Mouse (Mus musculus) embryonic facial prominence, embryonic 14.5 days (tissue): Measurements from ENCODE around the gene Ccdc188. TPM values are rescaled to one million over a fixed set of nuclear protein-coding genes. Genes with fewer than 3 reads are reported as not detected.
A peak's percentile ranks its signal among the peaks of the same experiment; 100 is the strongest.

Experiments used
- ATAC-seq: fragments of 200-750 bp; cut with Nextera tagmentation; 2 replicates; pipeline ENCODE4 v1.8.0; 2017; ENCODE audit warnings: low read depth, moderate number of reproducible peaks, moderate TSS enrichment
- DNase-seq: peaks from one replicate; pipeline ENCODE4 v3.0.0-alpha.2; 2015; ENCODE audit warnings: low spot score
- H3K27ac ChIP-seq: fragments of 300-500 bp; sonication (generic); replicated peaks from 2 replicates; pipeline ENCODE4 v1.5.1; 2014; ENCODE audit warnings: low read depth, mild to moderate bottlenecking, low read length, moderate library complexity
- H3K27me3 ChIP-seq: fragments of 300-500 bp; sonication (generic); replicated peaks from 2 replicates; pipeline ENCODE4 v1.6.1; 2014; ENCODE audit warnings: low read length; ENCODE audit not compliant: control insufficient read depth, insufficient read depth
- H3K36me3 ChIP-seq: fragments of 300-500 bp; sonication (generic); 2 replicates; pipeline ENCODE4 v1.6.1; 2014; ENCODE audit warnings: low read length, mixed read lengths; ENCODE audit not compliant: control insufficient read depth, insufficient read depth
- H3K4me1 ChIP-seq: fragments of 300-500 bp; sonication (generic); 2 replicates; pipeline ENCODE4 v1.6.1; 2014; ENCODE audit warnings: antibody characterized with exemption, low read length; ENCODE audit not compliant: control insufficient read depth, insufficient read depth
- H3K4me2 ChIP-seq: fragments of 300-500 bp; sonication (generic); 2 replicates; pipeline ENCODE4 v1.6.1; 2014; ENCODE audit warnings: low read depth, mild to moderate bottlenecking, low read length, moderate library complexity, mixed read lengths
- H3K4me3 ChIP-seq: fragments of 300-500 bp; sonication (generic); 2 replicates; pipeline ENCODE4 v1.5.1; 2014; ENCODE audit warnings: low read depth, mild to moderate bottlenecking, low read length
- H3K9ac ChIP-seq: fragments of 300-500 bp; sonication (generic); 2 replicates; pipeline ENCODE4 v1.6.1; 2014; ENCODE audit warnings: low read depth, mild to moderate bottlenecking, low read length, moderate library complexity, mixed read lengths
- H3K9me3 ChIP-seq: fragments of 300-500 bp; sonication (generic); 2 replicates; pipeline ENCODE4 v1.6.1; 2016; ENCODE audit warnings: low read length; ENCODE audit not compliant: control insufficient read depth
- WGBS: fragments of 180-500 bp; shearing (Covaris S2); extraction: QIAGEN DNeasy Blood & Tissue Kit; methylation state at CpG from one replicate; pipeline ENCODE4 v1.1.7; 2014; 5-methylcytosine and 5-hydroxymethylcytosine counted together
- polyA plus RNA-seq: library from polyadenylated mRNA; unstranded; fragments of >200 nt; fragmentation: Nextera tagmentation; extraction: Ambion mirVana; gene quantifications from 2 replicates; pipeline ENCODE4 v1.2.1, GENCODE M21; 2014

Gene Ccdc188
- polyA plus RNA-seq, 1 experiment from 2014 or later, result not detected

- Histone ChIP-seq H3K27ac (no peak overlapping the region), H3K4me1 (0 out of 2 replicates have a peak, but pooled peaks cover 4% of the 10 kb centered on the region), H3K9me3 (no peaks in the 10 kb centered on the region), H3K36me3 (peaks cover 51% of the 10 kb centered on the region), H3K4me3 (no peak overlapping the region), H3K4me2 (no peak overlapping the region), H3K27me3 (no peaks in the 10 kb centered on the region), H3K9ac (no peak overlapping the region)
- ATAC-seq (no peak), DNase-seq (no peak)
- 83% methylated on average over 10 of the region's 11 CpGs for WGBS
Measured at GRCm38 (mm10) chr16:18222188-18222587, 4.5 kb downstream of the Ccdc188 start.

DNA sequence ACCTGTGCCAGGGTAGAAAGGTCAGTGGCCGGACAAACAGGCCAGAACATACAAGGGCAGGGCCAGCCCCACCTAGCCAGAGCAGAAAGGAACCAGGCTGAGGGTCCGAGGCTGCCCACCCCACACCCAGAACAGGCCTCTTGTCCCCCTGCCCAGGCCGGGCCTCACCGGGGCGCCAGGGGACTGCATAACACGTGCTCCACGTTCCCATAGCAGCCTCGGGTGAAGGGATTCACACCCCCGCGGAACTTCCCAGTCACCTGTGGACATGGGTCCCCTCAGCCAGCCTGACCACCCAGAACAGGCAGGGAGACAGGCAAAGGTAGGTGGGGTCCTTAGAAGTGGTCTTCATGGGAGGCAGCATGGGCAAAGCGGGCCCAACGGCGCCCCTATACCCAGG lies 9.5 kb downstream of the Ccdc188 start:
- Histone ChIP-seq H3K4me1 (0 out of 2 replicates have a peak, but pooled peaks cover 7% of the 10 kb centered on the region), H3K36me3 (peaks cover 63% of the 10 kb centered on the region), H3K9me3 (no peaks in the 10 kb centered on the region), H3K27me3 (no peaks in the 10 kb centered on the region), H3K9ac (no peak overlapping the region), H3K4me3 (no peak overlapping the region), H3K27ac (no peak overlapping the region), H3K4me2 (no peak overlapping the region)
- DNase-seq, result no peak
- ATAC-seq, result no peak
- 96% methylated on average over 13 of the region's 13 CpGs for WGBS

DNA sequence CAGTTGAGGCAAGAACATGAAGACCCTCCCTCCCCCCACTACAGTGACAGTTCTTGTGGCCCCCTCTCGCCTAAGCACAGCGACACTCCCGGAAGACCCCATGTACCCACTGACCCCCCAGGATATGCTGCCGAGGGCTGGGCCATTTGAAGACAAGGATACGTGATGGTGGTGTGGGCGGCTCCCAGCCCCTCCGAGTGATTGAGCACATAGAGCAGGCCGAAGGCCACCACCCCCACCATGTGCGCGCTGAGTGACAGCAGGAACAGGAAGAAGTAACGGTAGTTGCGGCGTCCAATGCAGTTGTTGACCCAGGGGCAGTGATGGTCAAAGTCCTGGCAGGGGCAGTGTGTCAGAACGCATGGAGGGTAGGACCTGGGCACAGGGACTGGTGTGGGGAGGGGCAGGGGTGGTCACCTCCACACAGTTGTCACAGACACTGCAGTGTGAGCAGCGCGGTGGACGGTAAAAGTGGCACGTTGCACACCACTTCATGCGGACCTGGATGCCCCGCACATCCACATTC lies 10.3 kb downstream of the Ccdc188 start:
- WGBS, result 96% methylated on average over 19 of the region's 20 CpGs
- Histone ChIP-seq H3K27me3 (no peaks in the 10 kb centered on the region), H3K36me3 (peaks cover 55% of the 10 kb centered on the region), H3K4me1 (0 out of 2 replicates have a peak, but pooled peaks cover 7% of the 10 kb centered on the region), H3K9me3 (no peaks in the 10 kb centered on the region), H3K4me3 (no peak overlapping the region), H3K27ac (no peak overlapping the region), H3K9ac (no peak overlapping the region), H3K4me2 (no peak overlapping the region)
- ATAC-seq (no peak), DNase-seq (no peak)

DNA sequence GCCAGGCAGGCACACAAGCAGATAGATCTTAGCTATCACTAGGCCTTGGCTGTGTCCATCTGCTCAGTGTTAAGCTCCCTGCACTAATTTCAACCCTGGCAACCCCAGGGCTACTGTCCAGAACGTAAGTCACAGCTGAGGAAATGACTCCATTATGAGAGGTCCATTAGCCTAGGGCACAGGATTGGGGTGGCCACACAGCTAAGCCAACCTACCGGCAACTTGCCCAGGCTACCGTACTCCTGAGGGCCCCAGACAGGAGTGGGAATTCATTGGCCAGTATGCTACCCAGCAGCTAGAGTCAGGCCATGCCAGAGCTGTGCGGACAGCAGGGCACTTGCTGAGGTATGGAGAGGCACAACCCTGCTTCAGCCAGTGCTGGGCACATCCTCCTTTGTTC lies 11.2 kb downstream of the Ccdc188 start:
- H3K4me2 ChIP-seq, result no peak overlapping the region
- H3K9ac ChIP-seq, result no peak overlapping the region
- no peak overlapping the region for H3K27ac ChIP-seq
- H3K27me3 ChIP-seq, result no peaks in the 10 kb centered on the region
- ATAC-seq (no peak), DNase-seq (no peak)
- no peak overlapping the region for H3K4me3 ChIP-seq
- 82% methylated on average over 4 of the region's 4 CpGs for WGBS
- H3K36me3 ChIP-seq, result peaks cover 46% of the 10 kb centered on the region
- no peaks in the 10 kb centered on the region for H3K9me3 ChIP-seq
- H3K4me1 ChIP-seq, result peaks cover 13% of the 10 kb centered on the region

GRCm38 (mm10) chr16:18229622-18230021 lies 11.9 kb downstream of the Ccdc188 start:
- no peaks in the 10 kb centered on the region for H3K27me3 ChIP-seq
- no peaks in the 10 kb centered on the region for H3K9me3 ChIP-seq
- no peak overlapping the region for H3K4me2 ChIP-seq
- DNase-seq (no peak), ATAC-seq (peak; percentile 27; the same call in 1 of the 2 replicates)
- 57% methylated on average over 11 of the region's 11 CpGs for WGBS
- no peak overlapping the region for H3K27ac ChIP-seq
- H3K9ac ChIP-seq, result no peak overlapping the region
- peaks cover 15% of the 10 kb centered on the region for H3K4me1 ChIP-seq
- peaks cover 39% of the 10 kb centered on the region for H3K36me3 ChIP-seq
- no peak overlapping the region for H3K4me3 ChIP-seq

- no peak overlapping the region for H3K27ac ChIP-seq
- ATAC-seq, result no peak
- H3K4me2 ChIP-seq, result no peak overlapping the region
Measured at GRCm38 (mm10) chr16:18230617-18231016, 12.9 kb downstream of the Ccdc188 start.

DNA sequence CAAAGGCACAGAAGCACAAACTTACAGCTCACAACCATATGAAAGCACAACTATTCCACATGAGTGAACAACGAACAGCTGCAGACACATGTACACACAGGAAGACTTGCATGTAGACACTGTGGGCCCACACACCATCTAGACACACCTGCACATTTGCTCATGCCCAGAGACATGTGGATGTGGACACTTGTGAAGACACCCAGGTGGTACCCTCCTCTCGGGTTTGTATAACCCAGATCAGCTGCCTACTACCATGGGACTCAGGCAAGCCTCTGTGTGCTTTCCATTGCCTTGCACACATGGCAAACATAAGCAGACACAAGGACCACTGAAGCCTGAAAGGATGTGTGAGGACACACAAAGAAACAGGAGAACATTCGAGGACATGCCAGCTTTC lies 13.4 kb downstream of the Ccdc188 start:
- H3K27me3 ChIP-seq, result no peaks in the 10 kb centered on the region
- no peaks in the 10 kb centered on the region for H3K9me3 ChIP-seq
- ATAC-seq (no peak), DNase-seq (no peak)
- peaks cover 25% of the 10 kb centered on the region for H3K36me3 ChIP-seq
- no peak overlapping the region for H3K4me3 ChIP-seq
- H3K4me1 ChIP-seq, result peaks cover 19% of the 10 kb centered on the region
- 81% methylated on average over 3 of the region's 3 CpGs for WGBS
- no peak overlapping the region for H3K27ac ChIP-seq
- no peak overlapping the region for H3K4me2 ChIP-seq
- H3K9ac ChIP-seq, result no peak overlapping the region

More at GRCm38 (mm10) chr16:18230617-18231016, 12.9 kb downstream of the Ccdc188 start:
- no peaks in the 10 kb centered on the region for H3K9me3 ChIP-seq
- no peak overlapping the region for H3K4me3 ChIP-seq
- DNase-seq, result no peak
- 85% methylated on average over 6 of the region's 6 CpGs for WGBS
- peaks cover 29% of the 10 kb centered on the region for H3K36me3 ChIP-seq
- no peak overlapping the region for H3K9ac ChIP-seq
- peaks cover 15% of the 10 kb centered on the region for H3K4me1 ChIP-seq
- H3K27me3 ChIP-seq, result no peaks in the 10 kb centered on the region

GRCm38 (mm10) chr16:18231451-18231850 lies 13.8 kb downstream of the Ccdc188 start:
- no peak overlapping the region for H3K4me2 ChIP-seq
- H3K27me3 ChIP-seq, result no peaks in the 10 kb centered on the region
- ATAC-seq, result no peak
- no peak overlapping the region for H3K27ac ChIP-seq
- H3K9me3 ChIP-seq, result no peaks in the 10 kb centered on the region
- peaks cover 21% of the 10 kb centered on the region for H3K36me3 ChIP-seq
- no peak overlapping the region for H3K4me3 ChIP-seq
- DNase-seq, result no peak
- H3K9ac ChIP-seq, result no peak overlapping the region
- H3K4me1 ChIP-seq, result peaks cover 23% of the 10 kb centered on the region
- 83% methylated on average over 4 of the region's 4 CpGs for WGBS

GRCm38 (mm10) chr16:18233451-18233850 lies 15.8 kb downstream of the Ccdc188 start:
- Histone ChIP-seq H3K4me3 (peak overlapping the region; percentile 89; the same call in 1 of the 2 replicates), H3K9ac (no peak overlapping the region; the same call in 1 of the 2 replicates), H3K4me2 (peak overlapping the region; percentile 75), H3K36me3 (peaks cover 10% of the 10 kb centered on the region), H3K4me1 (peaks cover 23% of the 10 kb centered on the region), H3K9me3 (no peaks in the 10 kb centered on the region), H3K27ac (no peak overlapping the region), H3K27me3 (no peaks in the 10 kb centered on the region)
- 28% methylated on average over 1 of the region's 1 CpGs for WGBS
- ATAC-seq (no peak), DNase-seq (no peak)
